Comparison of ENCODE assay signal across 16 mouse cellular contexts in the genomic region with DNA sequence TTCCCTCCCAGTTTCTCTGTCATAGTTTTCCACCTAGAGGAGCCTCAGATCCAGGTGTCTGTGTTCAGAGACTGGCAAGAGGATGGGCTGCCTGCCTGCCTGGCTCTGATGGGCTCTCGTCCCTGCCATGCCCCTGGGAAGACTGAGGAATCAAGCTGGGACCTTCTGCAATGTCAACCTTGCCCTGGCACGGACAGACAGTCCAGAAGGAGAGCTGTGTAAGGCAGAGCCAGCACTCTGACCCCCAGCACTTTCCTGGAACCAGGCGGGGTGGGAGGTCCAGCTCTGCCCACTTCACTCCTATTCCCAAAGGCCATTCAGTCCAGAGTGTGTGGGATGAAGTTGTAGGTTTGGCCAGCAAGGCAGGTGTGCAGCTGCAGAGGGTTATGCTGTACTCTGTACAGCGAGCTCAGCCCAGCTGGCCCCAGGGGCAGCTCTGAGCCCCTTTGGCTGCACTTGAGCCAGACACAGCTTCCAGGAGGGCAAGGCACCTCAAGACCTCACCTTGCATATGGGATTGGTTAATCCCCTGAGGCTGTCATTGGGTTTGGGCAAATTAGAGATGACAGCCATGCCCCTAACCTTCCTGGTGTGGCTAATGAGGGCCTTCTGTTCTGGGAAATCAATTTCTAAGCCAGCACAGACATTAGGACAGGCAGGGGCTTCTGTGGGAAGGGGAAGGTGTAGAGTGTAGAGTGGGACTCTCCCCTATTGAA. TPM values are rescaled to one million over a fixed set of nuclear protein-coding genes. Genes with fewer than 3 reads are reported as not detected.
DNase-seq lines count a peak whose midpoint lies in the region; ATAC-seq and TF ChIP-seq lines count a peak whose summit lies in the region.
"Had no signal": no experiment of that assay in that cellular context is flagged by ENCODE, and none has a peak within 500 bp of the region (broad histone marks: within the 10 kb centered on the region; RNA-seq: fewer than 3 reads in every experiment).

No protein-coding gene starts in this region.

- no peaks in the 10 kb centered on the region for H3K9me3 ChIP-seq in hindbrain, embryonic 16.5 days (ENCODE audit: control insufficient read depth, low read length)
- H3K9me3 ChIP-seq in hindbrain, embryonic 14.5 days (ENCODE audit: control insufficient read depth, low read length): no peaks in the 10 kb centered on the region
- no peaks in the 10 kb centered on the region for H3K9me3 ChIP-seq in intestine, postnatal 0 days (ENCODE audit: control insufficient read depth)
- H3K9me3 ChIP-seq: forebrain, embryonic 15.5 days; limb, embryonic 12.5 days; liver, embryonic 15.5 days had no signal

- TF ChIP-seq CTCF in intestine, postnatal 0 days (IDR thresholded peaks at IDR 0.05; ENCODE audit: low read depth): no peak

- no peak for DNase-seq in hindbrain, embryonic 14.5 days (ENCODE audit: low spot score)
- peak; percentile 86 for DNase-seq in brain, adult 2 months (ENCODE audit: low read depth, low spot score)
- peak; percentile 79 for DNase-seq in cerebellum, adult 9-10 months
- DNase-seq in forelimb bud, embryonic 11.5 days (ENCODE audit: low read depth, low spot score): peak; percentile 64
- no peak for DNase-seq in ovary, adult 18-20 months (ENCODE audit: low spot score)
- no peak for DNase-seq in heart, adult 11 months
- DNase-seq: B cell, adult 2 months; gastrocnemius, adult 2 months; kidney, postnatal 14 days; lung, postnatal 10 days had no signal

- no peak overlapping the region for H3K4me3 ChIP-seq in hindbrain, embryonic 16.5 days (ENCODE audit: low read length)
- H3K4me3 ChIP-seq in hindbrain, embryonic 14.5 days (replicated peaks; ENCODE audit: low read length): no peak overlapping the region
- no peak overlapping the region for H3K4me3 ChIP-seq in intestine, postnatal 0 days (ENCODE audit: low read depth, low read length)
- H3K4me3 ChIP-seq: forebrain, embryonic 15.5 days; gastrocnemius, adult 2 months; limb, embryonic 12.5 days; liver, embryonic 15.5 days had no signal

- WGBS in hindbrain, embryonic 16.5 days: 72% methylated on average over 4 of the region's 4 CpGs
- WGBS in hindbrain, embryonic 14.5 days: 62% methylated on average over 4 of the region's 4 CpGs
- 86% methylated on average over 4 of the region's 4 CpGs for WGBS in intestine, postnatal 0 days

- peak; percentile 22; the same call in 1 of the 2 replicates for ATAC-seq in hindbrain, embryonic 16.5 days
- ATAC-seq in hindbrain, embryonic 14.5 days (ENCODE audit: low FRiP score): no peak
- no peak for ATAC-seq in intestine, postnatal 0 days
- ATAC-seq: forebrain, embryonic 15.5 days; inflammation-experienced regulatory T-cells, adult 6 months had no signal

- H3K27ac ChIP-seq in hindbrain, embryonic 16.5 days (ENCODE audit: low read depth, low read length): no peak overlapping the region
- H3K27ac ChIP-seq in hindbrain, embryonic 14.5 days: no peak overlapping the region
- H3K27ac ChIP-seq in intestine, postnatal 0 days (ENCODE audit: low read depth, low read length): no peak overlapping the region
- H3K27ac ChIP-seq: forebrain, embryonic 15.5 days; gastrocnemius, adult 2 months; limb, embryonic 12.5 days; liver, embryonic 15.5 days had no signal

- peaks cover 4% of the 10 kb centered on the region; the same call in 1 of the 2 replicates for H3K4me1 ChIP-seq in hindbrain, embryonic 16.5 days (ENCODE audit: control insufficient read depth, insufficient read depth, low read depth, low read length)
- peaks cover 15% of the 10 kb centered on the region for H3K4me1 ChIP-seq in hindbrain, embryonic 14.5 days (replicated peaks; ENCODE audit: control insufficient read depth, insufficient read depth, low read length)
- H3K4me1 ChIP-seq in intestine, postnatal 0 days (replicated peaks; ENCODE audit: control insufficient read depth, insufficient read depth, low read length): no peaks in the 10 kb centered on the region
- H3K4me1 ChIP-seq: liver, embryonic 15.5 days had no signal

- no peaks in the 10 kb centered on the region; the same call in 1 of the 2 replicates for H3K27me3 ChIP-seq in hindbrain, embryonic 16.5 days (replicated peaks; ENCODE audit: control insufficient read depth, insufficient read depth, low read length)
- H3K27me3 ChIP-seq in hindbrain, embryonic 14.5 days (ENCODE audit: control insufficient read depth, insufficient read depth, low read length): no peaks in the 10 kb centered on the region
- no peaks in the 10 kb centered on the region for H3K27me3 ChIP-seq in intestine, postnatal 0 days (replicated peaks; ENCODE audit: control insufficient read depth, insufficient read depth, low read length)
- H3K27me3 ChIP-seq: forebrain, embryonic 15.5 days; limb, embryonic 12.5 days; liver, embryonic 15.5 days had no signal

- H3K4me2 ChIP-seq in hindbrain, embryonic 16.5 days (ENCODE audit: low read length): no peak overlapping the region
- H3K4me2 ChIP-seq in hindbrain, embryonic 14.5 days (replicated peaks): no peak overlapping the region
- H3K4me2 ChIP-seq in intestine, postnatal 0 days (replicated peaks; ENCODE audit: low read depth): no peak overlapping the region
- H3K4me2 ChIP-seq: forebrain, embryonic 15.5 days; limb, embryonic 12.5 days; liver, embryonic 15.5 days had no signal

- no peaks in the 10 kb centered on the region for H3K36me3 ChIP-seq in hindbrain, embryonic 16.5 days (ENCODE audit: control insufficient read depth, insufficient read depth, low read length)
- no peaks in the 10 kb centered on the region for H3K36me3 ChIP-seq in hindbrain, embryonic 14.5 days (replicated peaks; ENCODE audit: control insufficient read depth, insufficient read depth)
- no peaks in the 10 kb centered on the region for H3K36me3 ChIP-seq in intestine, postnatal 0 days (ENCODE audit: control insufficient read depth, insufficient read depth)
- H3K36me3 ChIP-seq: forebrain, embryonic 15.5 days; limb, embryonic 12.5 days; liver, embryonic 15.5 days had no signal

- H3K9ac ChIP-seq in hindbrain, embryonic 16.5 days (ENCODE audit: low read depth, low read length): no peak overlapping the region
- H3K9ac ChIP-seq in hindbrain, embryonic 14.5 days: no peak overlapping the region
- no peak overlapping the region for H3K9ac ChIP-seq in intestine, postnatal 0 days (ENCODE audit: low read depth, low read length)
- H3K9ac ChIP-seq: forebrain, embryonic 15.5 days; limb, embryonic 12.5 days; liver, embryonic 15.5 days had no signal

RNA-seq across cellular contexts. Expression of a gene that starts 47.2 kb away (rescaled TPM):
- polyA plus RNA-seq in hindbrain, embryonic 16.5 days (2015; fragmentation: Nextera tagmentation; extraction: Ambion mirVana): 3.7 and 4.2 TPM in 2 replicates
- polyA plus RNA-seq in hindbrain, embryonic 14.5 days (2014; fragmentation: Nextera tagmentation; extraction: Ambion mirVana): 2.9 and 3.7 TPM in 2 replicates
- 0.72 TPM in 2 replicates for polyA plus RNA-seq in intestine, postnatal 0 days (2015; fragmentation: Nextera tagmentation; extraction: Ambion mirVana)
- polyA plus RNA-seq: inflammation-experienced regulatory T-cells, adult 6 months had no signal

Comparison
In these comparisons a context has a peak if more than half of its experiments do, and no peak if none do; other contexts are left out.
1. DNase-seq: peak in brain, adult 2 months (single experiment), cerebellum, adult 9-10 months (single experiment) and forelimb bud, embryonic 11.5 days (single experiment); none in hindbrain, embryonic 14.5 days (single experiment), ovary, adult 18-20 months (single experiment) and heart, adult 11 months (single experiment).